Mouse (Mus musculus) stomach, postnatal 0 days (tissue): ENCODE data around the gene Ppp1r3e.

Experiments
- CTCF ChIP-seq: IDR thresholded peaks from 2 replicates; pipeline ENCODE4 v1.5.1; 2016; ENCODE audit warnings: antibody characterized with exemption, low read depth, mild to moderate bottlenecking, moderate library complexity
- EP300 ChIP-seq: optimal IDR thresholded peaks from 2 replicates; pipeline ENCODE3; 2016; ENCODE audit warnings: antibody characterized with exemption

DNA sequence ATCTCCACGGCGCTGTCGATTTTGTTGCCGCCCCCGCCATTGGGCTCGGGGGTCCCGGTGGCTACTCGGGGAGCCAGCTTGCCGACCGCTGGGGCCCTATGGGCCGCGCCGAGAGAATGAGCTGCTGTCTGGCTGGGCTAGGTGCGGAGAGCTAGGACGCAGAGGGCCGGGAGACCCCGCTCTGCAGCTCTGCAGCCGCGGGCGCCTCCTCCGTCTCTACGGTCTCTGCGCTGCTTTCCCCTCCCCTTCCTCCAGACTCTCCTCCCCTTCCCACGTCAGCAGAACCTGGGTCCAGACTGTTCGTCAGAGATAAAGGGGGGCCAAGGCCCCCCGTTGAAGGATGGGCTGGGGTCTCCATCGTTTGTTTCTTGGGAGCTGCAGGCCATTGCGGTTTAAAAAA is 35.5 kb upstream of the Ppp1r3e start, which contains the start of gene Slc22a17:
- no peak for TF ChIP-seq CTCF
- TF ChIP-seq EP300, result no peak
